Mouse (Mus musculus) cerebellum, adult 18-20 months (tissue): ENCODE data around the gene Ap1g1.

Experiments
- DNase-seq, 2 experiments: peaks; one replicate each; pipeline ENCODE4 v3.0.0; 2021

Gene Ap1g1

DNA sequence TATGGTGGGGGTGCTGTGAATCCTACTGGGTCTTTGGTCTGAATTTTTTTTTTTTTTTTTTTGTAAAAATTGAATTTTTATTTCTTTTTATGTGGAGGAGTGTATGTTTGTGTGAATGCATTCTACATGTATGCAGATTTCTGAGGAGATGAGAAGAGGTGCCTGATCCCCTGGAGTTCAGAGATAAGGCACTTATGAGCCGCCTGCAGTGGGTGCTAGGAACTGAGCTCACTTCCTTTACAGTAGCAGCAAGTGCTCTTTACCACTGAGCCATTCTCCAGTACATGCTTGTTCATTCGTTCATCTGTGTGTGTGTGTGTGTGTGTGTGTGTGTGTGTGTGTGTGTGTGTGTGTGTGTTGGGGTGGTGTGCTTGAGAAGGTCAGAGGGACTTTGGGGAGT is 12.6 kb downstream of the Ap1g1 start:
- no peak for DNase-seq

- no peak for DNase-seq
Observed at GRCm38 (mm10) chr8:109795166-109795565, 16.8 kb downstream of the Ap1g1 start.

DNA sequence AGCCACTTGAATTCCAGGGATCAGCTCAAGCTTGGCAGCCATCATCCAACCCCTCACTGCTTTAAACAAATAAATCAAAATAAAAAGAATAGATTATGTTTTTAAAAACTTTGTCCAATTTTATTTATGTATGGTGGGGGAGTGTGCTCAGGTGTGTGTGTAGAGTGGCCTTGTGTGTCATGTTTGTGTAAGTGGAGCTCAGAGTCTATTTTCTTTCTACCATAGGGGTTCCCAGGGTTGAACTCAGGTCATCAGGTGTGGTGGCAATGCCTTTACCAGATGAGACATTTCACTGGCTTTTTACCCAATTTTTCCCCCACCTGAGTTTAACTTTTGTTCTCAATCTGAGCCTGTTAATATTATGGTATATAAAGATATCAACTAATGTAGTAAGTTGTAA is 20.4 kb downstream of the Ap1g1 start:
- no peak for DNase-seq

GRCm38 (mm10) chr8:109799245-109799644 is 20.9 kb downstream of the Ap1g1 start:
- DNase-seq = no peak

DNA sequence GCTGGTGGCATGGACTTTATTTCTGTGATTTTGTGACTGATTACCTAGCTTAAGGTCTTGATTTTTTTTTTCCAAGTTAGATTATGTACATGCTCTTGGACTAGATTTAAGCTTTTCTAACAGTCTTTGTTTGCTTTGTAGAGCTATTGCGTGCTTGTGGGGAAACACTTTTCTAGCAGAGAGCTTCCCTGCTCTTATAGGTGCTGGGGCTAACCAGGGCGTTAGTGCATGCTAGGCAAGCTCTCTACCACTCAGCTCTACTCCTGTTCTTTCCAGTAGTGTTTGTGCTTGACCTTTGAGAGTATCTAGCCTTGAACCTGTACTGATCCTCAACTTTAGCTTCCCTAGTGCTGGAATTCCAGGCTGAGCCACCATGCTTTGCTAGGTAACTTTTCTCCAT is 22.0 kb downstream of the Ap1g1 start:
- DNase-seq = no peak

- no peak for DNase-seq
Observed at GRCm38 (mm10) chr8:109803211-109803610, 24.9 kb downstream of the Ap1g1 start.

DNA sequence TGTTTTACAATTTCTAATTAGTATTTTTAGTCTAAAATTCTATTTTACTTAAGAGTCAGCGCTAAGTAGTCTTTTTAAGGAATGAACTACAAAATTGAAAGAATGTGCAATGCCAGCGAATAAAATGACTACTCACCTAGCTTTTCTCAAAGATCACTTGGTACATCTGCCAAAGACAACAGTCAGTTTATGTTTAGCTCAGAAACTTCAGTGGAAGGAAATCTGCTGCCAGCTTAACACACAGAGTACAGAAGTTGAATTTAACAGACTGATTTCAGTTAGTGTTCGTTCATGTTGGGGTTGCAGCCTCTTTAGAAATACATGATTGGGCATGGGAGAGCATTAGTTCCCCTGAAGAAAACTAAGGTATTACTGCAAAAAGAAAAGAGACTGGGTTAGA is 25.4 kb downstream of the Ap1g1 start:
- DNase-seq = no peak

GRCm38 (mm10) chr8:109806522-109806921 is 28.2 kb downstream of the Ap1g1 start:
- DNase-seq = no peak

DNA sequence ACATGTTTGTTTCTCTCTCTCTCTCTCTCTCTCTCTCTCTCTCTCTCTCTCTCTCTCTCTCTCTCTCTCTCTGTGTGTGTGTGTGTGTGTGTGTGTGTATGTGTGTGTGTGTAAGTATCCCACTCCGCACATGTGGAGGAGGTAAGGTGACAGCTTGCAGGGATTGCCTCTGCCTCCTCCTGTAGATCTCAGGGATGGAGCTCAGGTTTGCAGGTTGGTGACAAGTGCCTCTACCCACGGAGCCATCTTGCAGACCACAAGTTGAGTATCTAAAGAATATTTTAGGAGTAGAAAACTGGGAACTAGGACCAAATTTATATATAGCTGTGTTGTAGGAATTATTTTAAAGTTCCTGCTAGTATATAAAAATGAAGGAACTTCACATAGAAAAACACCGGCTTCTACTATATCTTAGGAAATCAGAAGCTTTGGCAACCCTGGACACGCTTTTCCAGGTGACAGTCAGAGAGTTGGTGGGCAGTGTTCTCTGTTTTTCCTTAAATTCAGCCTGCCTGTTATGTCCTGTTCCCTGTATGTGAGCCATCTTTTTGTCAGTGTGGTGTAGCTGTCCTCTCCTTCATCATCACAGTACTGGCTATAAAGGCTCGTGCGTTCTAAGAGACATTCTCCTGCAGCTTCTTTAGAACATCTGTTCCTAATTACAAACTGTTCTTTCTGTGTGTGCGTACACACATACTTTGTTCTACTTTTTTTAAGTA is 29.2 kb downstream of the Ap1g1 start:
- DNase-seq = no peak

DNA sequence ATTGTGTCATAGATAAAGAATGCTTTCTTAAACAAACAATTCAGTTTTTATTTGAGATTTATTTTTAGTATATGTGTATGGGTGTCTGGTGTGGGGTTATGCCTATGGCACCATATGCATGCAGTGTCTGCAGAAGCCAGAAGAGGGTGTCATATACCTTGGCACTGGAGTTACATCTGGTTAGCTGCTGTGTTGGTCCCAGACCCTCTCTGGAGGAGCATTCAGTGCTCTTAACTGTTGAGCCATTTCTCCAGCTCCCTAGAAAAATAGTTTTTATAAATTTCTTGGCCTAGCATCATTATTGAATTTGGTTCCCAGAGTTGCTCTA is 29.7 kb downstream of the Ap1g1 start:
- DNase-seq = no peak

DNA sequence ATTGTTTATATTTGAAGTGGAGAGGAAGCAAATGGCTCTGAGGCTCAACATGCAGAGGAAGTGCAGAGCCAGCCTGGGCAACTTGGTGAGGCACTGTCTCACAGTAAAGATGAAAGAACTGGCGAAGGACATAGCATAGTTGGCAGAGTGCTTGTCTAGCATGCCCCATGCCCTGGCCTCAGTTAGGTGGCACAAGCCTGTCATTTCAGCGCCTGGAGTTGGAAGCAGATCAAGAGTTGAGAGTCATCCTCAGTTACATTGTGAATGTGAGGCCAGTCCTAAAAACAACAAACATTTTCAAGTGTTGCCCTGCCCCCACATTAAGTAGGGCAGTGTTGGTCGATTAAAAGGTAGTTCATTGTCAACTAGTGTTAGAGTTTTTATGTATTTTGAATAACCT is 32.1 kb downstream of the Ap1g1 start:
- peak; percentile 17 to 22 for DNase-seq

DNA sequence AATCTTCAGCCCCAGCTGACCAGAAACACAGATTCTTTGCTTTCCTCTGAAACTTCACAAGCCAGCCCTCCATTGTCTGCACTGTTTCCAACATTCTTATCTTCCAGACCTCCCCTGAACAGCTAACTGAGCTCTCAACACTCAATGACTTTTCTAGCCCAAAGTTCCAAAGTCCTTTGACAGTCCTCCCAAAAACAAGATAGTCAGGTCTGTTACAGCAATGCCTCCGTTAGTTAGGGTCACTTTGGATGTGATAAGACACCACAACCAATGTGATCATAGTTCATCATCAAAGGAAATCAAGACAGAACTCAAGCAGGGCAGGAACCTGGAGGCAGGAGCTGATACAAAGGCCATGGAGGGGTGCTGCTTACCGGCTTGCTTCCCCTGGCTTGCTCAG is 36.9 kb downstream of the Ap1g1 start:
- DNase-seq = no peak

DNA sequence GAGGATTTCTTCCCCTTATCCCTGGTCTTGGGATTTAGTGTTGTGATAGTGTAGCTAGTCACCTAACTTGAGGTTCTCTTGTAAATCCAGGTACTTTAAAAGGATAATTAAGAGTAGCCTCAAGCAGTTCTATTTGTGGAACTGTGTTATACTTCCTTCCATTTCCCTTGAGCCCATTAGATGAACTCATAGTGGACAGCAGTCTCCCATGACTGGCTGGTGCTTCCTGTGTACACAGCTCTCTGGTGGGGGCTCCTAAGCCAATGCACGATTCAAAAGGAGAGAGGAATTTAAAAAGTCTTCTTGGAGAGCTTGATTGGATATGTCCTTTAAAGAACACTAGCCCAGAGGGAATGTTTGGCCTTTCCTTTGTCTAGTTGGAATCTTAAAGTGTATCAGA is 39.6 kb downstream of the Ap1g1 start:
- DNase-seq = no peak

- no peak for DNase-seq
Observed at GRCm38 (mm10) chr8:109823561-109823960, 45.2 kb downstream of the Ap1g1 start.

- DNase-seq = no peak
Observed at GRCm38 (mm10) chr8:109839822-109840221, 61.5 kb downstream of the Ap1g1 start.

GRCm38 (mm10) chr8:109842468-109842867 is 64.1 kb downstream of the Ap1g1 start:
- no peak for DNase-seq

GRCm38 (mm10) chr8:109847866-109848265 is 69.5 kb downstream of the Ap1g1 start:
- no peak for DNase-seq

DNA sequence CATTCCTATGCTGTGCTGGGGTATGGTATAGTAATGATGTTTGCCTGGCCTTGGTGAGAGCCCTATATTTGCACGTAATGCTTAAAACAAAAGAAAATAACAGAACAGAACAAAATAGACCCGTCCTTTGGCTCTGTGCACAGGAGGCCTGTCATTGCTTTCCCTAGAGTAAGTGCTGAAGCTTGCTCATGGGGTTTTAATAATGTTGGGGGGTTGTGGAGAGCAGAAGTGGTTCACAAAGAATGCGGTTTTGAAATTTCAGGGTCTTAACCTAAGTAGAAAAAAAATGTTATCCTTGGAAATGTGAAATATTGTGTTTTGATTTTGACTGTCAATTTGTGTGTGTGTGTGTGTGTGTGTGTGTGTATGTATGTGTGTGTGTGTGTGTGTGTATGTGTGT is 70.6 kb downstream of the Ap1g1 start:
- DNase-seq = no peak

GRCm38 (mm10) chr8:109853423-109853822 is 75.1 kb downstream of the Ap1g1 start:
- DNase-seq = peak; percentile 66 to 69

DNA sequence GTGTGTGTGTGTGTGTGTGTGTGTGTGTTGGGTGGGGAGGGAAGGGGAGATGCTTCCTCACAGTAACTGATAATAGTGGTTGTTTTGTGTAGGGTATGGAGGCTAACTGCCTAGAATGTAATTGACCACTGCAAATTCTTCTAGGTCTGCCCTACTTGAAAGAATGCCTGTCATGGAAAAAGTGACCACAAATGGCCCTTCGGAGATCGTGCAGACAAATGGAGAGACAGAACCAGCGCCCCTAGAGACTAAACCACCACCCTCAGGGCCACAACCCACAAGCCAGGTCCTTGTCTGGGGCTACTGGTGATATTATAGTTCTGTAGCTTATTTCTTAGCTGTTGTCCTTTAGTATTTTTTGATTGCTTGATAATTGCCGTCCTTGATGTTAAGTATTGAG is 76.2 kb downstream of the Ap1g1 start:
- DNase-seq = no peak

DNA sequence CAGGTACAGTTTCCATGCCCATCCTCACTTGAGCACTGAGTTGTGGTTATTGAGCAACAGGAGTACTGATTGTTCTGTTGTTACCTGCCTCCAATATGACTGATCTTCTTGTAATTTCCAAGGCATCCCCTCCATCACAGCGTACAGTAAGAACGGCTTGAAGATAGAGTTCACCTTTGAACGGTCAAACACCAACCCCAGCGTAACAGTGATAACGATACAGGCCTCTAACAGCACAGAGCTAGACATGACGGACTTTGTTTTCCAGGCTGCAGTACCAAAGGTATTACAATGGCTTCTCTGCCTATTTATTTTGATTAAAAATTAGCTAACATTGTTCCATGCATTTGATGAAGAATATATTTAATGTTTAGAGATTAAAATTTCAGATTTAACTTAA is 77.1 kb downstream of the Ap1g1 start:
- DNase-seq = no peak

DNA sequence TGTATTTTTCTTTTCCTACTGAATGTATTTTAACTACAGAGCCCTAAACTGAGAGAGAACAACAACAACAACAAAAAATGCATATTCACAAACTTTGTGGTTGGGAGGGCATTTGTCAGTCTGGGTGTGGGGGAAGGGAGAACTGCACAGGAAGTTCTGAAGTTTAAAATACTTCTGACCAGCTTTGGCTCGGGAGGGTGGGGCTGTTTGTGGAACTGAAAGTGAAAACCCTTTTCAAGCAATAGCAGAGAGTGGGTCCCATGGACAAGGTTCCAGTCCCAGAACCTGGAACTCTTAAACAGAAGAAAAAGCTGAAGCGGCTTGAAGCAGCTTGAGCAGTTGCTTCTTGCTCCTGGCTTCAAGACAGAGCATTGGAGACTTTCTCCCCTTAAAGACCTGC is 85.0 kb downstream of the Ap1g1 start:
- no peak for DNase-seq

- no peak for DNase-seq
Observed at GRCm38 (mm10) chr8:109864798-109865197, 86.4 kb downstream of the Ap1g1 start.

GRCm38 (mm10) chr8:109865536-109865935 is 87.2 kb downstream of the Ap1g1 start:
- no peak for DNase-seq

DNA sequence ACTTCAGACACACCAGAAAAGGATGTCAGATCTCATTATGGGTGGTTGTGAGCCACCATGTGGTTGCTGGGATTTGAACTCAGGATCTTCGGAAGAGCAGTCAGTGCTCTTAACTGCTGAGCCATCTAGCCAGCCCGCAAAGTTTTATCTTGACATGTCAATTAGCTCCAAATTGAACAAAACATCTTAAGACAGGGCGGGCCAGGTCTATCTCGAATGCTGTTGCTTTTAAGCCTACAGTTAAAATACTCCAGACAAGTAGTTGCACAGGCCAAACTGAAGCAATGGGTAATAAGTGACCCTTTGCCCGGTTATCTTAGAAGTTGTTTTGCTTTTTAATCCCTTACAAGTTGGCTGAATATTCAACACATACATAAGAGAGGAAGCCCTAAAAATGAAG is 88.3 kb downstream of the Ap1g1 start:
- no peak for DNase-seq
